Mouse (Mus musculus) CD4-positive helper T cell, adult 2 months (primary cell): ENCODE results near the gene Rgsl1.
A peak's percentile ranks its signal among the peaks of the same experiment; 100 is the strongest.
"Not testable (repeated sequence)": the region's sequence is repeated elsewhere in the genome, so short reads cannot be mapped to it uniquely, and the experiment has no call there.

Source experiments
- DNase-seq: peaks from one replicate; pipeline ENCODE4 v3.0.0-alpha.2; 2012; ENCODE audit warnings: low read depth, missing footprints, low spot score

Rgsl1 gene

GRCm38 (mm10) chr1:153776257-153776656, 67.7 kb downstream of the Rgsl1 start:
- no peak for DNase-seq

- no peak for DNase-seq
Measured at GRCm38 (mm10) chr1:153775174-153775573, 68.8 kb downstream of the Rgsl1 start.

DNA sequence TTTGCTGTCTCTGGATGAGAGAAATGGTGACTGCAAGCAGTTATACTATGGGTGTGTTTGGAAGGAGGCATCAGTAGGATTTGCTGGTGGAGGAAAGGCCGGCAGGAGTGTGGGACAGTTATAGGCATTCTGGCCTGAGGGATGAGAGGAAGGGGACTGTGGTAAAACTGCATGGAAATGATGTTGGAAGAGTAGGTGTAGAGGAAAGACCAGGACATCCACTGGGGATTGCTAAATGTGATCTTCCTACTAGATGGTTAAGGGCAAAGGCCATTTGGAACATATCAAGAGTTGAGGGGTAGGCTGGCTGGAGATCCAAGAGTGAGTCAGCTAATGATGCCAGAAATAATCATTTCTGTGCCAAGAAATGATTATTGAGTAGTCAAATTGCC, 73.2 kb downstream of the Rgsl1 start:
- no peak for DNase-seq

- no peak for DNase-seq
Measured at GRCm38 (mm10) chr1:153769998-153770775, 73.8 kb downstream of the Rgsl1 start.

DNA sequence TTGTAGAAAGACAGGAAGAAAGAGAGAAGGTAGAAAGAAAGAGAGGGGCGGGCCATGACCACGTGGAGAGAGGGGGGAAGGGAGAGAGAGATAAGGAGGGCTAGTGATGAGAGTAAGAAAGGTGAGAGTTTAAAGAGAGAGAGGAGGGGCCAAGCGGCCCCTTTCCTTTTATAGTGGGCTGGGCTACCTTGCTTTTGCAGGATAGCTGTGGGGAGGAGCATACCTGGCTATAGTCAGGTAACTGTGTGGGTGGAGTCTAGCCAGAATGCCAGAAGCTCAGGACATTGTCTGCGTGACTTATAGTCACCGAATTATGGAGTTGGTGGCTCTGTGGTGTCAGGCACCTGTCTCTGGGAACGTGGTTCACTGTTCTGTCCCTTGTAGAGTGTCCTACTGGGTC, 74.4 kb downstream of the Rgsl1 start:
- not testable (repeated sequence) for DNase-seq

DNA sequence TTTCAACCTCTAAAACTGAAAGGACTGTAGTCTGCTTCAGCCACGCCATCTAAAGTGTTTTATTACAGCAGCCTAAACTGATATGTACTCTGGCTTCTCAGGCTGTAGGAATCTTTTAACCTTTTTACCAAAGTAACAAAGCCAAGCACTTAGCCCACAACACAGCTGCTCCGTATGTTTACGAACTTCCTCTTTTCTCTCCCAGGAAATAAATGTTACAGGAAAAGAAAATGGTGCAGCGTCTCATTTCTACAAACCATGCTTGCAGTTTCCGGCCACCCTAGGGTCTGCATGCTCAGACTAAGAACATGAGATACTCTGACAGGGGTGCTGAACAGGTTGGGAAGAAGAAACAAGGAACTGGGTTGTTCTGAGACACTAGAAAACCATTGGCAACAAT, 75.5 kb downstream of the Rgsl1 start:
- no peak for DNase-seq

DNA sequence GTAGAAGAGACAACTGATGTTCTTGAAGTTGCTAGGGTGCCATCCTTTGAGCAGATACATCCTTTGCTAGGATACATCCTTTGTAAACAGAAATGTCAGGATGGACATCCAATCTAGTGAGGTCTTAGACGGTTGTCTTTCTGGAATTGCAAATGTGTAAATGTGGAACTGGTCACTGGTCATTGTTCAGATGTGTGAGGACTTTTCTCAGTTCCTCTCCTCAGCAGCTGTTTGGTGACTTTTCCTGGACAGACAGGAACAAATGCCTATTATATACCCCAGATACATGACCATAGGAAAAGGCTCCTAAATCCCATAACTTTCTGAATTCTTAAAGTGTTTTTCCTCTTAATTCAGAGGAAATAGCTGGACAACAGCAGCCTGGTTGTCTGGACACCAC, 76.7 kb downstream of the Rgsl1 start:
- no peak for DNase-seq

- DNase-seq: no peak
Measured at GRCm38 (mm10) chr1:153766298-153766697, 77.6 kb downstream of the Rgsl1 start.

- no peak for DNase-seq
Measured at GRCm38 (mm10) chr1:153764136-153764535, 79.8 kb downstream of the Rgsl1 start.

- no peak for DNase-seq
Measured at GRCm38 (mm10) chr1:153753725-153754464, 90.0 kb downstream of the Rgsl1 start.

DNA sequence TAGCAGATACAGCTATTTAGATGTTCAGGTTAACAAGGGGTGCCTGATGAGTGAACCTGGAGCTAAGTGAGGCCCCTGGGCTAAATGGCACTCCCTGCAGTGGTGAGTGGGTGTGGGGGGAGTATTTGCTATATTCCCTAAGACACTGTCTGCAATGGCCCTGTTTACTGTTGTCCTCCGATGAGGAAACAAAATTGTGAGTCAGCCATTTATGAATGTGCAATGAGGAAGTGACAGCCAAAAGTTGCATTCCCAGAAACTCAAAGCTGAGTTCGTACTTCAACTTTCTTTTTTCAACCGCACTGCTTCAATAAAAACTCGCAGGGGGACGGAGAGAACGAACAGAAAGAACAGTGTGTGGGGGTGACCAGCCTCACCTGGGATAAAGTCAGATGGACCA, 91.4 kb downstream of the Rgsl1 start:
- DNase-seq: no peak

- peak; percentile 86 for DNase-seq
Measured at GRCm38 (mm10) chr1:153751763-153752301, 92.1 kb downstream of the Rgsl1 start.

GRCm38 (mm10) chr1:153750054-153750453, 93.9 kb downstream of the Rgsl1 start:
- DNase-seq: no peak

DNA sequence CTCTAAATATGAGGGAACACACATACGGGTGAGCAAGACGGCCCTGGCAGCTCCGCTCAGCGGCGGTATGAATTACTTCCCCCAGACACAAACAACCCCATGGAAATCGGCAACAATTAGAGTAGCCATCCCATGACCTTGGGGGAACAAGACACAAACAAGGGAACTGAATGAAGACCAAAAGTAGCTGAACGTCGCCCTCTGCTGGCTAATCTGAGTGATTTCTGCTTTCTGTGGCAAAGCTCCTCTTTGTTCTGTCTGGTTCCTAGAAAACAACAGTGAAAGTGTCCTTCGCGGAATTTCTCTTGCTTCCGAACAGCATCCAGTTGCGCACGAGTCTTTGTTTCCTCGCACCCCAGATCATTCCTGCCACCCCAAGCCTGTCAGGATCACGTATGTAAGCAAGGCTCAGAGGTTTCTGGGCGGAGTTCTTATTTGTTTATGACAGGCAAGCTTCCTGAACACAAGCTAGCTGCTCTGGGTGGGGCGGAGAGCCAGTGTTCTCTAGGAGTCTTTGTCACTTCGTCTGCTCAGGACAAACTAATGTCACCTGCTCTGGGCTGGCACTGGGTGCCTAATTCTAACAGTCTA, 94.6 kb downstream of the Rgsl1 start, which contains the start of gene Rnasel:
Rnasel (plus strand) TSS at position 216 of the 591 bp plus-strand sequence.
- peak; percentile 86 for DNase-seq

- peak; percentile 72 for DNase-seq
Measured at GRCm38 (mm10) chr1:153748549-153748948, 95.4 kb downstream of the Rgsl1 start.

DNA sequence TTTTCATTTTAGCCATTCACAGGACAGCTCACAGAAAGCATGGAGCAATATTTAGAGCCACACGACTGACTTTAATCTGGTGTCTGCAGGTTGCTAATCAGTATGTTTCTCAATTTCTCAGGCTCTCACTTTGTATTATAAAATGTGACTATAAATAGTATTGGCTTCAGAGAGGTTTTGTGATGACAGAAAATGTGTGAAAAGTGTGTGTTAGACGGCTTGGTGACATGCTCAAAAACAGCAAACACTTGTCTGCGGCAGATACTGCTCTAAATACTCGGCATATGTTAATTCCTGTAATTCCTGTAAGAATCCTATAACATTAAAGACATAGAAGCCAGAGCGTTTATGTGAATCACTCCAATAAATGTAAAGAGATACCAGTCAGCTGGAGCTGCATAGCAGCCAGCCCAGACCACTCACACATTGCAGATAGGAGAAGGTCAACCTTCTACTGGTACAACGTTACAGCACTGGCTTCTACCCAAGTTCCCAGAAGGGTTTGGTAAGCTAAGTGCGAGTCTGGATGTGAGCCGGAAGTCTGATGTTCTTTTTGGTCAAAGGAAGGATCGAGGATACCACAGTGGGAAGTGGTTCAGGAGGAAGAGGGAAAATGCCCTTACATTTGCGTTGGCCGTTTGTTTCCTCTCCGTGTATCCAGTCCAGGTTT, 95.9 kb downstream of the Rgsl1 start:
- no peak for DNase-seq

DNA sequence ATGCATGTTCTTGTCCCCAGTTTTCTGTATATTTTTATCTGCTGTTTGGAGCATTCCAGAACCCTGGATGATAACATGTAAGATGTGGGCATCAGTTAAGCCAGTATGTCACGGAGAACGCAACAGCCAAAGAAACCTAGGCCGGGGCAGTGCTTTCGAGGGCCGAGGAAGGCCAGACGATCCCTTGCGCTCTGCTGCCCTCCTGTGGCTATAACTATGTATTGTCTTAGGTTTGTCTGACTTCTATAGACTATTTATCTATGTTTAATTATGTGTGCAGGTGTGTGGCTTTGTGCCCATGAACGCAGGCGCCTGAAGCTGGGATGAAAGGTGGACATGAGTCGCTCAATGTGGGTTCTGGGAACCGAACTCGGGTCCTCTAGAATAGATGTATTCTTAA, 97.2 kb downstream of the Rgsl1 start:
- DNase-seq: peak; percentile 73

- DNase-seq: no peak
Measured at GRCm38 (mm10) chr1:153746119-153746670, 97.7 kb downstream of the Rgsl1 start.

- peak; percentile 76 for DNase-seq
Measured at GRCm38 (mm10) chr1:153742374-153743155, 101.4 kb downstream of the Rgsl1 start.

- no peak for DNase-seq
Measured at GRCm38 (mm10) chr1:153741551-153742316, 102.2 kb downstream of the Rgsl1 start.
